Mouse (Mus musculus) forebrain, embryonic 14.5 days (tissue): ENCODE data around the gene Gm10401. TPM values are rescaled to one million over a fixed set of nuclear protein-coding genes. Genes with fewer than 3 reads are reported as not detected.
"Not testable (repeated sequence)": the region's sequence is repeated elsewhere in the genome, so short reads cannot be mapped to it uniquely, and the experiment has no call there.

Source experiments
- ATAC-seq: fragments of 200-750 bp; cut with Nextera tagmentation; 2 replicates; pipeline ENCODE4 v1.8.0; 2017; ENCODE audit warnings: mild to moderate bottlenecking, moderate library complexity
- DNase-seq: peaks from one replicate; pipeline ENCODE4 v3.0.0-alpha.2; 2015; ENCODE audit warnings: low spot score
- H3K27ac ChIP-seq: fragments of 300-500 bp; sonication (generic); 2 replicates; pipeline ENCODE4 v1.5.1; 2014; ENCODE audit warnings: low read depth, mild to moderate bottlenecking, control low read depth, low read length, moderate library complexity
- H3K27me3 ChIP-seq: fragments of 300-500 bp; sonication (generic); replicated peaks from 2 replicates; pipeline ENCODE4 v1.6.1; 2014; ENCODE audit warnings: low read length, control low read depth, mixed read lengths; ENCODE audit not compliant: control insufficient read depth, insufficient read depth
- H3K36me3 ChIP-seq: fragments of 300-500 bp; sonication (generic); 2 replicates; pipeline ENCODE4 v1.6.1; 2014; ENCODE audit warnings: low read length, control low read depth; ENCODE audit not compliant: control insufficient read depth, insufficient read depth
- H3K4me1 ChIP-seq: fragments of 300-500 bp; sonication (generic); 2 replicates; pipeline ENCODE4 v1.6.1; 2014; ENCODE audit warnings: antibody characterized with exemption, low read length, control low read depth; ENCODE audit not compliant: control insufficient read depth, insufficient read depth
- H3K4me2 ChIP-seq: fragments of 300-500 bp; sonication (generic); 2 replicates; pipeline ENCODE4 v1.6.1; 2014; ENCODE audit warnings: mild to moderate bottlenecking, control low read depth, low read length
- H3K4me3 ChIP-seq: fragments of 300-500 bp; sonication (generic); 2 replicates; pipeline ENCODE4 v1.5.1; 2014; ENCODE audit warnings: low read depth, low read length, control low read depth
- H3K9ac ChIP-seq: fragments of 300-500 bp; sonication (generic); 2 replicates; pipeline ENCODE4 v1.6.1; 2014; ENCODE audit warnings: mild to moderate bottlenecking, low read length, control low read depth, moderate library complexity
- H3K9me3 ChIP-seq: fragments of 300-500 bp; sonication (generic); replicated peaks from 2 replicates; pipeline ENCODE4 v1.6.1; 2016; ENCODE audit warnings: low read length, control low read depth, mixed read lengths; ENCODE audit not compliant: control insufficient read depth
- WGBS: fragments of 180-500 bp; shearing (Covaris S2); extraction: QIAGEN DNeasy Blood & Tissue Kit; methylation state at CpG from one replicate; pipeline ENCODE4 v1.1.7; 2014; 5-methylcytosine and 5-hydroxymethylcytosine counted together
- polyA plus RNA-seq: library from polyadenylated mRNA; unstranded; fragments of >200 nt; fragmentation: Nextera tagmentation; extraction: Ambion mirVana; gene quantifications from 2 replicates; pipeline ENCODE4 v1.2.1, GENCODE M21; 2014

The Gm10401 gene
- polyA plus RNA-seq, 1 experiment from 2014 or later = 50.4 TPM

DNA sequence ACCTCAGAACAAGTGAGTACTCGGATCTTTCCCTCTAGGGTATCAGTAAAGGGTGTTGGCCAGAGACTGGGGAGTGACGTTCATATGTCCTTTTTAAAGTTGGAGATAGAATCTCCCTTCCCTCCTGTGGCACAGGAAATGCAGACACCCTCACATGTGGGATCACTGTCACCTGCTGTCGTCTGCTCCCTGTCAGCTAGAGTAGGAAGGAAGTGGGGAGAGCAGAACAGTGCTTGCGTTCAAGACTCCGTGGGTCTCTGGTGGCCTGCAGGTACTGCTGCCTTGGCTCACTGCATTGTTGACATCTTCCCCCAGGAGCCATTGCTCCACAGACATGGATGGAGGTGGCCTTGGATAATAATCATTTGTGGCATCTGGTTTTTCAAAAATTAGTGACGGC is 14.6 kb downstream of the Gm10401 start:
- whole genome bisulfite sequencing = 94% methylated on average over 6 of the region's 6 CpGs

GRCm38 (mm10) chr5:115081636-115082035 is 16.5 kb downstream of the Gm10401 start:
- no peaks in the 10 kb centered on the region for H3K27me3 ChIP-seq
- no peaks in the 10 kb centered on the region for H3K4me1 ChIP-seq
- no peak overlapping the region for H3K27ac ChIP-seq
- no peak overlapping the region for H3K4me3 ChIP-seq
- WGBS = 91% methylated on average over 5 of the region's 5 CpGs
- no peaks in the 10 kb centered on the region for H3K9me3 ChIP-seq
- ATAC-seq (no peak), DNase-seq (no peak)
- H3K9ac ChIP-seq = no peak overlapping the region
- peaks cover 42% of the 10 kb centered on the region for H3K36me3 ChIP-seq
- H3K4me2 ChIP-seq = no peak overlapping the region

More for the DNA sequence above, 14.6 kb downstream of the Gm10401 start:
- peaks cover 56% of the 10 kb centered on the region for H3K36me3 ChIP-seq
- H3K4me2 ChIP-seq = no peak overlapping the region
- H3K9ac ChIP-seq = no peak overlapping the region
- H3K27me3 ChIP-seq = no peaks in the 10 kb centered on the region
- H3K4me3 ChIP-seq = no peak overlapping the region
- no peaks in the 10 kb centered on the region for H3K4me1 ChIP-seq
- no peak for DNase-seq
- ATAC-seq = no peak
- H3K9me3 ChIP-seq = no peaks in the 10 kb centered on the region
- no peak overlapping the region for H3K27ac ChIP-seq

DNA sequence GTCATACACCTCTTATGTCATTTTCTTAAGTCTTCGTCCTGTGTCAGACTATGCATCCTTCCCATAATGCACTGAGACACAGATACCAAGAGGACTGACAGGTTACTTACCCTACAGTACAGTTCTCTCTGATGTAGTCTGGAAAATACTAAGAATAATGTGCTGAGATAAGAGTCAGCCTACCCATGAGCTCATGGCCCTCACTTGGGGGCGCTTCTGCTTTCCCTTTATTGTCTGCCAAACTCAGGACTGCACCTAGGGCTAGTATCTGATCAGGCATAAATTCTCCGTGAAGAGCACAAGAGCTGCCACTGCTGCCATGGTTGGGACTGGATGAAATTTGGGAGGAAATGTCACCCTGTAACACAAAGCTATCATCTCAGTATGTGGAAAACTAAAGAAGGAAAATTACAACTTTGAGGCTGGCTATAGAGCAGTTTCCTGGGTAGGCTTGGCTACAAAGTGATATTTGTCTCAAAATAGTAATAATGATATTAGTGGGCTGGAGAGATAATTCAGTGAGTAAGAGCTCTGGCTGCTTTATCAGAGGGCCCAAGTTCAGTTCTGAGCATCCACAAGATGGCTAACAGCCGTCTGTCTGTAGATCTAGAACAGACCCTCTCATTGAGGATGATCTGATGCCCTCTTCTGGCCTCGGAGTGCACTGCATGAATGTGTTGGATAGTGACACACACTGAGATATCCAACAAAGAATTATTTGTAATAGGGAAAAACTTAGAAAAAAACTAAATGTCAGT is 21.8 kb downstream of the Gm10401 start:
- DNase-seq (peak; percentile 70), ATAC-seq (no peak)
- no peak overlapping the region for H3K4me2 ChIP-seq
- H3K4me3 ChIP-seq = no peak overlapping the region
- H3K4me1 ChIP-seq = no peaks in the 10 kb centered on the region
- no peak overlapping the region for H3K9ac ChIP-seq
- WGBS = 59% methylated on average over 5 of the region's 5 CpGs
- H3K36me3 ChIP-seq = peaks cover 15% of the 10 kb centered on the region
- H3K27me3 ChIP-seq = no peaks in the 10 kb centered on the region
- no peak overlapping the region for H3K27ac ChIP-seq
- H3K9me3 ChIP-seq = no peaks in the 10 kb centered on the region

DNA sequence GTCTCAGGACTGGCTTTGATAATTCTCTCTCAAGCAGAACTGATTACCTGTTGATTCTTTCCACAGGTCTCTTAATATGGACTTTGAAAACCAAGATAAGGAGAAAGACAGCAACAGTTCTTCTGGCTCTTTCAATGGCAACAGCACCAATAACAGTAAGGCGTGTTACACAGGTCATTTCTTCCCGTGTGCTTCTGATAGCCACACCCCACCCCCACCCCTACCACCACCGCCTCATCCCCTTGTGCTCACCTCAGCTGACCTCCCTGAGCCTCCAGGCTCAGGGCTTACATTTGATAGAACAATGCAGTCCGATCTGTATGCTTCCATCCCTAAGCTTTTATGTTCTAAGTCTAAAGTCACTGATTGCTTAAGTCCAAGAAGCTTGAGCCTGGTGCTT is 23.3 kb downstream of the Gm10401 start:
- ATAC-seq (no peak), DNase-seq (no peak)
- H3K27me3 ChIP-seq = no peaks in the 10 kb centered on the region
- no peak overlapping the region for H3K9ac ChIP-seq
- H3K4me3 ChIP-seq = no peak overlapping the region
- H3K36me3 ChIP-seq = peaks cover 14% of the 10 kb centered on the region
- H3K9me3 ChIP-seq = no peaks in the 10 kb centered on the region
- no peaks in the 10 kb centered on the region for H3K4me1 ChIP-seq
- WGBS = 87% methylated on average over 4 of the region's 4 CpGs
- H3K27ac ChIP-seq = no peak overlapping the region
- no peak overlapping the region for H3K4me2 ChIP-seq

- WGBS = 90% methylated on average over 8 of the region's 8 CpGs
- not testable (repeated sequence) for H3K27me3 ChIP-seq, H3K4me3 ChIP-seq, DNase-seq, ATAC-seq, H3K27ac ChIP-seq, H3K4me2 ChIP-seq, H3K9me3 ChIP-seq, H3K4me1 ChIP-seq, H3K9ac ChIP-seq
- peaks cover 12% of the 10 kb centered on the region for H3K36me3 ChIP-seq
Observed at GRCm38 (mm10) chr5:115073306-115073705, 24.8 kb downstream of the Gm10401 start.

GRCm38 (mm10) chr5:115072143-115072542 is 26.0 kb downstream of the Gm10401 start:
- Histone ChIP-seq H3K4me3 (no peak overlapping the region), H3K27me3 (no peaks in the 10 kb centered on the region), H3K4me1 (no peaks in the 10 kb centered on the region), H3K9ac (no peak overlapping the region), H3K36me3 (peaks cover 12% of the 10 kb centered on the region), H3K27ac (no peak overlapping the region), H3K9me3 (no peaks in the 10 kb centered on the region), H3K4me2 (no peak overlapping the region)
- WGBS = 80% methylated on average over 7 of the region's 7 CpGs
- DNase-seq (peak; percentile 23), ATAC-seq (no peak)

- no peak overlapping the region for H3K4me2 ChIP-seq
- no peak overlapping the region for H3K9ac ChIP-seq
- DNase-seq (no peak), ATAC-seq (no peak)
- H3K27ac ChIP-seq = no peak overlapping the region
- peaks cover 12% of the 10 kb centered on the region for H3K36me3 ChIP-seq
- 89% methylated on average over 11 of the region's 11 CpGs for WGBS
- no peak overlapping the region for H3K4me3 ChIP-seq
- no peaks in the 10 kb centered on the region for H3K4me1 ChIP-seq
- no peaks in the 10 kb centered on the region for H3K9me3 ChIP-seq
- no peaks in the 10 kb centered on the region for H3K27me3 ChIP-seq
Observed at GRCm38 (mm10) chr5:115071096-115071901, 26.8 kb downstream of the Gm10401 start.

DNA sequence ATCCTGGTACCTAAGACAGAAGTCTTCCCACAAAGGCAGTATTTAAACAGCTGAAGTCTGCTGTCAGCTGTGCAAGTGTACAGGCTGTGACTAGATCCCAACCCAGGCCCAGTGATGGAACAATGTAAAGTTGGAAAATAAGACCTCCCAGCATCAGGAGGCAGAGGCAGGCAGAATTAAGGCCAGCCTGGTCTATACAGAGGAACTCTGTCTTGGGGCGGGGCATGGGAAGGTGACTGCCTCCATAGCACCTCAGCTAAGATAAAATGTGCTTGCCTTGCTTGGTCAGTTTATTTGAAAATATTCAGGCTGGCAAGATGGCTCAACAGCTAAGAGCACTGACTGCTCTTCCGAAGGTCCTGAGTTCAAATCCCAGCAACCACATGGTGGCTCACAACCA is 27.6 kb downstream of the Gm10401 start:
- DNase-seq (no peak), ATAC-seq (no peak)
- H3K27me3 ChIP-seq = no peaks in the 10 kb centered on the region
- H3K9ac ChIP-seq = no peak overlapping the region
- H3K27ac ChIP-seq = no peak overlapping the region
- no peaks in the 10 kb centered on the region for H3K9me3 ChIP-seq
- H3K4me1 ChIP-seq = no peaks in the 10 kb centered on the region
- H3K4me2 ChIP-seq = no peak overlapping the region
- WGBS = 98% methylated on average over 2 of the region's 2 CpGs
- peaks cover 9% of the 10 kb centered on the region for H3K36me3 ChIP-seq
- H3K4me3 ChIP-seq = no peak overlapping the region

DNA sequence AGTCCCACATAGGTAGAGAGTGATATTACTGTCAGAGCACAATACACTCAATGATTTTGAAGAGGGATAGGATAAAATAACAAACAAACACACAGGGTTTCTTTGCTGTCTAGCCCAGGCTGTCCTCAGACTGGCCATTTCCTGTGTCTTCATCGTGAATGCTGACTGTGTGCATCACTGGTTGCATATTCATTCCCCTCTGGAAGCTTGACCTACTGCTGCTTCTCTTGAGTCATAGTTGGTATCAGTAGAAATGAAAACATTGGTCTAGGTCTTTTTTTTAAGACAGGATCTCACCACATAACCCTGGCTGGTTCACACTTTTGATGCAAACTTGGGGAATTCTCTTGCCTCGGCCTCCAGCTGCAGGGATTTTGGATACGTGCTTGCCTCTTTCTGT is 28.5 kb downstream of the Gm10401 start:
- no peaks in the 10 kb centered on the region for H3K9me3 ChIP-seq
- DNase-seq (no peak), ATAC-seq (no peak)
- no peak overlapping the region for H3K4me3 ChIP-seq
- no peak overlapping the region for H3K27ac ChIP-seq
- H3K27me3 ChIP-seq = no peaks in the 10 kb centered on the region
- peaks cover under 1% of the 10 kb centered on the region; the same call in 1 of the 2 replicates for H3K36me3 ChIP-seq
- H3K4me1 ChIP-seq = no peaks in the 10 kb centered on the region
- 89% methylated on average over 3 of the region's 3 CpGs for WGBS
- H3K9ac ChIP-seq = no peak overlapping the region
- no peak overlapping the region for H3K4me2 ChIP-seq
